Mouse (Mus musculus) cortical plate, adult 2 months (tissue): ENCODE data around the gene Pde4c.

ENCODE experiments used
- CTCF ChIP-seq: fragments of 200-500 bp; IDR thresholded peaks from 2 replicates; pipeline ENCODE4 v1.5.1; 2011; ENCODE audit warnings: mild to moderate bottlenecking, control low read depth, low read length; ENCODE audit not compliant: insufficient read depth; ENCODE audit errors: extremely low read depth
- POLR2A ChIP-seq: fragments of 200-500 bp; IDR thresholded peaks from 2 replicates; pipeline ENCODE4 v1.6.1; 2011; ENCODE audit warnings: mild to moderate bottlenecking, low read length, control low read depth; ENCODE audit not compliant: insufficient read depth; ENCODE audit errors: extremely low read depth

- no peak for TF ChIP-seq CTCF
- no peak for TF ChIP-seq POLR2A
These were observed 49.9 kb downstream of the Pde4c start for GRCm38 (mm10) chr8:70773410-70773809.
